Mouse (Mus musculus) hindbrain, postnatal 0 days (tissue): ENCODE results near the gene Reln. TPM values are rescaled to one million over a fixed set of nuclear protein-coding genes. Genes with fewer than 3 reads are reported as not detected.
A peak's percentile ranks its signal among the peaks of the same experiment; 100 is the strongest.

Source experiments
- ATAC-seq: fragments of 200-750 bp; cut with Nextera tagmentation; 2 replicates; pipeline ENCODE4 v1.8.0; 2017; ENCODE audit warnings: mild to moderate bottlenecking, moderate TSS enrichment, moderate library complexity
- DNase-seq: peaks from one replicate; pipeline ENCODE4 v3.0.0-alpha.2; 2015; ENCODE audit warnings: low spot score
- H3K27ac ChIP-seq: fragments of 300-500 bp; sonication (generic); 2 replicates; pipeline ENCODE4 v1.5.1; 2014; ENCODE audit warnings: mild to moderate bottlenecking
- H3K27me3 ChIP-seq: fragments of 300-500 bp; sonication (generic); 2 replicates; pipeline ENCODE4 v1.6.1; 2014; ENCODE audit warnings: low read length, mixed read lengths; ENCODE audit not compliant: insufficient read depth
- H3K36me3 ChIP-seq: fragments of 300-500 bp; sonication (generic); 2 replicates; pipeline ENCODE4 v1.6.1; 2014; ENCODE audit warnings: low read length, mixed read lengths; ENCODE audit not compliant: insufficient read depth
- H3K4me1 ChIP-seq: fragments of 300-500 bp; sonication (generic); 2 replicates; pipeline ENCODE4 v1.6.1; 2014; ENCODE audit warnings: antibody characterized with exemption, low read length, mixed read lengths; ENCODE audit not compliant: insufficient read depth
- H3K4me2 ChIP-seq: fragments of 300-500 bp; sonication (generic); 2 replicates; pipeline ENCODE4 v1.6.1; 2014; ENCODE audit warnings: low read depth, mild to moderate bottlenecking, low read length, moderate library complexity, mixed read lengths
- H3K4me3 ChIP-seq: fragments of 300-500 bp; sonication (generic); 2 replicates; pipeline ENCODE4 v1.5.1; 2014; ENCODE audit warnings: low read length
- H3K9ac ChIP-seq: fragments of 300-500 bp; sonication (generic); replicated peaks from 2 replicates; pipeline ENCODE4 v1.6.1; 2014; ENCODE audit warnings: mild to moderate bottlenecking, low read length, moderate library complexity, mixed read lengths
- H3K9me3 ChIP-seq: fragments of 300-500 bp; sonication (generic); 2 replicates; pipeline ENCODE4 v1.6.1; 2016; ENCODE audit warnings: low read length, mixed read lengths
- CTCF ChIP-seq: IDR thresholded peaks from 2 replicates; pipeline ENCODE4 v1.5.1; 2016; ENCODE audit warnings: antibody characterized with exemption, control low read depth, low read depth
- WGBS: fragments of 180-500 bp; shearing (Covaris S2); extraction: QIAGEN DNeasy Blood & Tissue Kit; methylation state at CpG from one replicate; pipeline ENCODE4 v1.1.7; 2014; 5-methylcytosine and 5-hydroxymethylcytosine counted together
- polyA plus RNA-seq: library from polyadenylated mRNA; unstranded; fragments of >200 nt; fragmentation: Nextera tagmentation; extraction: Ambion mirVana; gene quantifications from 2 replicates; pipeline ENCODE4 v1.2.1, GENCODE M21; 2015
- total RNA-seq: library from RNA; depleted of rRNA; stranded (reverse); fragments of >200 nt; gene quantifications from 2 replicates; pipeline ENCODE4 v1.2.3, GENCODE M21; 2014

Gene Reln
- total and polyA plus RNA-seq, 2 experiments from 2014 or later = 41.9 to 226 TPM

DNA sequence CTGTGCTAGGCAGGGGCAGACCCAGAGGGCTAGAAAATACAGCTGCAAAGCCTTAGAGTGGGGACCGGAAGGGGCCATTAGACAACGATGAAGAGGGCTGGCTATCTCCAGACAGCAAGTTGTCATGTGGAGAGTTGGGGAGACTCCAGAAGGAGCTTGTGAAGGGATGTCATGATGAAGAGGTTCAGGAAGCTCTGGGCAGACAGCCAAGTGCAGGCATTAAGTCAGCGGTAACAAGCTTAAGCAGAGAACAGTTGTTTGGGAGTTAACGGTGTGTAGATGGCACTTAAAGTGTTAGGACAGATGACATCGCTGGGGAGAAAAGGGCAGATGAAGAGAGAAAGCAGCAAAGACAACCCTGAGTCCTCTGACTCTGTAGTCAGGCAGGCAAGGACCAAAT lies 13.7 kb downstream of the Reln start:
- DNase-seq (peak; percentile 75), ATAC-seq (0 out of 2 replicates have a peak, but pooled peaks have one; percentile 49)
- no peak overlapping the region for H3K4me2 ChIP-seq
- H3K9ac ChIP-seq = no peak overlapping the region
- no peak overlapping the region for H3K4me3 ChIP-seq
- H3K27me3 ChIP-seq = no peaks in the 10 kb centered on the region
- TF ChIP-seq CTCF = no peak
- peak overlapping the region; percentile 9; the same call in 1 of the 2 replicates for H3K27ac ChIP-seq
- no peaks in the 10 kb centered on the region; the same call in 1 of the 2 replicates for H3K4me1 ChIP-seq
- 27% methylated on average over 5 of the region's 5 CpGs for WGBS
- no peaks in the 10 kb centered on the region; the same call in 1 of the 2 replicates for H3K9me3 ChIP-seq
- no peaks in the 10 kb centered on the region for H3K36me3 ChIP-seq

- 88% methylated on average over 8 of the region's 8 CpGs for WGBS
- H3K4me1 ChIP-seq = no peaks in the 10 kb centered on the region; the same call in 1 of the 2 replicates
- DNase-seq (no peak), ATAC-seq (no peak)
- no peaks in the 10 kb centered on the region for H3K36me3 ChIP-seq
- no peak overlapping the region for H3K27ac ChIP-seq
- no peak overlapping the region for H3K9ac ChIP-seq
- H3K4me3 ChIP-seq = no peak overlapping the region
- no peaks in the 10 kb centered on the region; the same call in 1 of the 2 replicates for H3K9me3 ChIP-seq
- no peaks in the 10 kb centered on the region for H3K27me3 ChIP-seq
- H3K4me2 ChIP-seq = no peak overlapping the region
- TF ChIP-seq CTCF = no peak
Measured at GRCm38 (mm10) chr5:22328431-22329359, 15.8 kb downstream of the Reln start.

GRCm38 (mm10) chr5:22327170-22327569 lies 17.3 kb downstream of the Reln start:
- H3K4me3 ChIP-seq = no peak overlapping the region
- WGBS = 83% methylated on average over 3 of the region's 3 CpGs

DNA sequence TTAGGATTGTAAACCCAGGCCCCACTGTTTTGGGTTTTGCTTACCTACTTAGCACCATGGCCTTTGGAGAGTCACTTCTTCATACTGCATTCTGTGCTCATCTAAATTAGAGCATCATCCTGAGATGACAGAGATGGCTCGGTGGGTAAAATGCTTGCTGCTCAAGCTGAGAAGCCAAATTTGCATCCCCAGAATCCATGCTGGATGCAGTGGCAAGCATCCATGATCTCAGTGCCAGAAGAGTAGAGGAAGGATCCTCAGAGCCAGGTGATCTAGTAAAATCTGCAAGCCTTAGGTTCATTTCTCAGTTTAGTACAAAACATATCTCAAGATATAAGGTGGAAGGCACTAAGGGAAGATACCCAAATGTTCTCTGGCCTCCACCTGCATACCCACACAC lies 20.7 kb downstream of the Reln start:
- Histone ChIP-seq H3K4me3 (no peak overlapping the region), H3K4me2 (no peak overlapping the region), H3K9me3 (no peaks in the 10 kb centered on the region), H3K4me1 (no peaks in the 10 kb centered on the region), H3K36me3 (no peaks in the 10 kb centered on the region), H3K9ac (no peak overlapping the region), H3K27ac (no peak overlapping the region), H3K27me3 (no peaks in the 10 kb centered on the region)
- WGBS = 63% methylated on average over 1 of the region's 1 CpGs
- no peak for DNase-seq
- no peak for TF ChIP-seq CTCF
- ATAC-seq = no peak

More at GRCm38 (mm10) chr5:22327170-22327569, 17.3 kb downstream of the Reln start:
- Histone ChIP-seq H3K4me1 (no peaks in the 10 kb centered on the region; the same call in 1 of the 2 replicates), H3K9ac (no peak overlapping the region), H3K4me2 (no peak overlapping the region), H3K27me3 (no peaks in the 10 kb centered on the region), H3K27ac (no peak overlapping the region), H3K36me3 (no peaks in the 10 kb centered on the region), H3K9me3 (no peaks in the 10 kb centered on the region)
- ATAC-seq = no peak
- peak; percentile 76 for TF ChIP-seq CTCF
- peak; percentile 37 for DNase-seq

DNA sequence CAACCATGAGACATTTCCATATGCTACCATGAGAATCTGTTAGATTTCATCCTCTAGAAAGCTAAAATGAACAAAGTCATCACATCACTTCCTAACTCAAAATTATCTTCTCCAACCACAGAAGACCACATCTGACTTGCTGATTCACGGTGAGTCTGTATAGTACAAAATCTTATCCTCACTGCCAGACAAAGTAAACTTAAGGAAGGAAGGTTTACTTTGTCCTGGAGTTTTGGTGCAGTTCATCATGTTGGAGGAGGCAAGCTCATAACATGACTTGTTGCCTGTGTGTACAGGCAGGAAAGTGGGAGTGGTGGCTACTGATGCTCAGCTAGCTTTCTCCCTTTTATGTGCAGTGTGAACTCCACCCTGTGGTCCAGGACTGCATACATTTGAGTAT lies 26.7 kb downstream of the Reln start:
- Histone ChIP-seq H3K36me3 (no peaks in the 10 kb centered on the region), H3K27me3 (no peaks in the 10 kb centered on the region), H3K4me2 (no peak overlapping the region), H3K4me1 (0 out of 2 replicates have a peak, but pooled peaks cover 5% of the 10 kb centered on the region), H3K9me3 (no peaks in the 10 kb centered on the region), H3K27ac (no peak overlapping the region), H3K9ac (no peak overlapping the region), H3K4me3 (no peak overlapping the region)
- TF ChIP-seq CTCF = no peak
- 96% methylated on average over 1 of the region's 1 CpGs for WGBS
- ATAC-seq = no peak
- no peak for DNase-seq

DNA sequence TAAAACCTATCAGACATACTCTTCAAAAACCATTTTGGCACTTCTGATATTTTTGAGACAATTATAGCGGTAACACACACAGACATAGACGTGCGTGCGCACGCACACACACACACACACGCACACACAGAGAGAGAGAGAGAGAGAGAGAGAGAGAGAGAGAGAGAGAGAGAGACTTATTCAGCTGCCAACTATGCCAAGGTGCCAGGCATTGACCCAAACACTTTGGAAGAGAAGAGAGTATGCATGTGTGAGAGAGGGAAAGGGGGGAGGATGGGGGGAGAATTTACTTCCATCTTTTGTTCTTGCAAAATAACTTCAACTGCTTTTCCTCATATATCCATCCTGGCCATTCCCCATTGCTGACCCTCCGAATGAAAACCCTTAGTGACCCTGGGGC lies 28.0 kb downstream of the Reln start:
- DNase-seq (no peak), ATAC-seq (no peak)
- no peak for TF ChIP-seq CTCF
- H3K4me3 ChIP-seq = no peak overlapping the region
- no peaks in the 10 kb centered on the region for H3K9me3 ChIP-seq
- no peak overlapping the region for H3K4me2 ChIP-seq
- H3K4me1 ChIP-seq = 0 out of 2 replicates have a peak, but pooled peaks cover 6% of the 10 kb centered on the region
- H3K27ac ChIP-seq = no peak overlapping the region
- H3K36me3 ChIP-seq = no peaks in the 10 kb centered on the region
- no peaks in the 10 kb centered on the region for H3K27me3 ChIP-seq
- 91% methylated on average over 7 of the region's 7 CpGs for WGBS
- H3K9ac ChIP-seq = no peak overlapping the region

DNA sequence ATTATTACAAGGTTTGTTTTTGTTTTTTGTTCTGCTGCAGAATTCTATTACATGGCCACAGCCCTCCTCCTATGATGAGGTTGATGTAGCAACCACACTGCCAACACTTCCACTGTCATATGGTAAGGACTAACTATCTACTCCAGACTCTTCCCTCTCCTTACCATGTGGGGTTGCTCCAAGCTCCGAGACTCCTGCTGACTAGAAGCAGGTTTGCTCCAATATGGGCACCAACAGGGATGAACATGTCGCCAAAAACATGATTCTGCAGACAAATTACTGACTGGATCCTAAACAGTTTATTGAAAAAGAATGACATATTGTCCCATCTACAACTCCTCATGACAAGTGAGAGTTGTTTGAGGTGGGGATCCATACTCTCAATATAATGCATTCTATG lies 28.5 kb downstream of the Reln start:
- Histone ChIP-seq H3K4me2 (no peak overlapping the region), H3K4me3 (no peak overlapping the region), H3K9ac (no peak overlapping the region), H3K36me3 (no peaks in the 10 kb centered on the region), H3K9me3 (no peaks in the 10 kb centered on the region), H3K27ac (no peak overlapping the region), H3K27me3 (no peaks in the 10 kb centered on the region), H3K4me1 (0 out of 2 replicates have a peak, but pooled peaks cover 6% of the 10 kb centered on the region)
- no peak for TF ChIP-seq CTCF
- no peak for ATAC-seq
- 76% methylated on average over 2 of the region's 2 CpGs for WGBS
- DNase-seq = no peak
